Mouse (Mus musculus) spleen, adult 2 months (tissue): ENCODE results near the gene Defb45. TPM values are rescaled to one million over a fixed set of nuclear protein-coding genes. Genes with fewer than 3 reads are reported as not detected.
A peak's percentile ranks its signal among the peaks of the same experiment; 100 is the strongest.

Experiments
- DNase-seq, 2 experiments: peaks; one replicate each; pipeline versions ENCODE4 v3.0.0 to v3.0.0-alpha.2; 2012 to 2021; ENCODE audit warnings: low spot score in 2 of 2, low read depth in 1 of 2
- H3K27ac ChIP-seq: fragments of 200-500 bp; 2 replicates; pipeline ENCODE4 v1.5.1; 2012; ENCODE audit warnings: low read length, inconsistent platforms; ENCODE audit not compliant: insufficient read depth
- H3K27me3 ChIP-seq: fragments of 200-500 bp; 2 replicates; pipeline ENCODE4 v1.6.1; 2012; ENCODE audit warnings: mild to moderate bottlenecking, moderate library complexity, low read length, inconsistent platforms; ENCODE audit not compliant: control insufficient read depth, insufficient read depth
- H3K36me3 ChIP-seq: fragments of 200-500 bp; 2 replicates; pipeline ENCODE4 v1.6.1; 2012; ENCODE audit warnings: mild to moderate bottlenecking, low read length, inconsistent platforms; ENCODE audit not compliant: control insufficient read depth, insufficient read depth
- H3K4me1 ChIP-seq: fragments of 200-500 bp; 2 replicates; pipeline ENCODE4 v1.6.1; 2011; ENCODE audit warnings: inconsistent platforms; ENCODE audit not compliant: control insufficient read depth, insufficient read depth, insufficient read length
- H3K4me3 ChIP-seq: fragments of 200-500 bp; 2 replicates; pipeline ENCODE4 v1.5.1; 2011; ENCODE audit warnings: mild to moderate bottlenecking, inconsistent platforms; ENCODE audit not compliant: insufficient read depth, insufficient read length; ENCODE audit errors: extremely low read depth
- CTCF ChIP-seq: fragments of 200-500 bp; IDR thresholded peaks from 2 replicates; pipeline ENCODE4 v1.5.1; 2011; ENCODE audit warnings: mild to moderate bottlenecking, inconsistent platforms; ENCODE audit not compliant: insufficient read depth, insufficient read length, insufficient replicate concordance; ENCODE audit errors: extremely low read depth
- POLR2A ChIP-seq: fragments of 200-500 bp; IDR thresholded peaks from 2 replicates; pipeline ENCODE4 v1.6.1; 2011; ENCODE audit warnings: low read depth, low read length, inconsistent platforms
- WGBS: fragments of 180-500 bp; shearing (Covaris S2); methylation state at CpG from one replicate; pipeline ENCODE4 v1.1.7; 2018; 5-methylcytosine and 5-hydroxymethylcytosine counted together
- polyA plus RNA-seq: library from polyadenylated mRNA; depleted of rRNA; stranded (reverse); fragments of >200 nt; gene quantifications from 2 replicates; pipeline ENCODE4 v1.2.3, GENCODE M21; 2012; rRNA removed

The Defb45 gene
- polyA plus RNA-seq = not detected in 2 replicates

DNA sequence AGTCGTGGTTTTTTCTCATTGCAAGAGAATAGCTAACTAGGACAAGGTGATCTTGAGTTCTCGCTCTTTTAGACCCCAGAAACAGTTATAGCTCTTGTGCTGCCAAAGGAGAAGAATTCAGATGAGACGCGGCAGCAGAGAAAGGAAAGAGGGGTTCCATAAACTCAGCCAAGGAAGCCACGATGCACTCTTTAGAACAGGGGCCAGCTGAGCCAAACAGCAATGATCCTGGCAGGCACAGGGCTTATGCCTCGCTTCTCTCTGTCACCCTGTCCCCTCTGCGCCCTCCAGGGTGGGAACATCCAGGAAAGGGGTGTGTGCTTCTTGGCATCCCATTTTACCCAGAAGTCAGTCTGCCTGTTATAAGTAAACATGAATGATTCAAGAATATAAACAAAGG, at the start of gene Defb45:
Gene Defb45 (minus strand): TSS at position 101 of the 400 bp plus-strand sequence.
- WGBS = 64% methylated on average over 7 of the region's 7 CpGs
- no peaks in the 10 kb centered on the region for H3K27me3 ChIP-seq
- no peak within 1 kb of the TSS for H3K27ac ChIP-seq
- DNase-seq = no peak
- H3K36me3 ChIP-seq = no peaks in the 10 kb centered on the region
- no peaks in the 10 kb centered on the region for H3K4me1 ChIP-seq
- TF ChIP-seq POLR2A (no peak), CTCF (no peak)
- no peak within 1 kb of the TSS for H3K4me3 ChIP-seq

DNA sequence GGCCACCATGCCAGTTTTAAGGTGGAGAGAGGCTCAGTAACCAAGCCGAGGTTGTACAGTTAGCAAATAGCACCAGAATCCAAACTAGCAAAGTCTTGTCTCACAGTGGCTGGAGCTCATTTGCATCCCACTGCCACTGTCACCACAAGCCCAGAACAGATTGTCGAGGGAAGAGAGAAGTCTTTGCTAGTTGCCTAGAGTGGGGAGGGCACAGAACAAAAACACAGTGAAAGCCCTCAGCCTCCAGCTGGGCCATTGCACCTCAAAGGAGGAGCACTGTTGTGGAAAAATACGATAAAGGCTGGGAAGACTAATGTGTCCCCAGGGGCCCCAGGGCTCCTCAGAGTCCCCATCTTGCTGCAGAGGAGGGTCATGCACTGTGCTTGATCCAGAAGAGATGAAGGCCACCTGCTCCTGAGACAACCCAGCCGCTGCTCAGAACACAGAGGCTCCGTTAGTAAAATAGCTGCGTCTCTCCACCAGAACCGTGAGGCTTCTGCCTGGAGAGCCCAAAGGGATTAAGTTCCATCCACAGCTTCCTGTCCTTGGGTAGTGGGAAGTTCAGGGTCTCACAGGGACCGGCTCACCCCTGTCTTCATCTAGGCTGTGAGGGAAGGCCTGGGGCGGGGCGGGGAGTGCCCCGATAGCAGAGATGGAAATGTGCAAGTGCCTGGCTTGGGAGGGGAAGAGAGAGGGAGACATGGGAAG, 40.4 kb upstream of the Defb45 start:
- Histone ChIP-seq H3K4me1 (no peaks in the 10 kb centered on the region), H3K27me3 (no peaks in the 10 kb centered on the region), H3K27ac (peak overlapping the region; percentile 61), H3K4me3 (no peak overlapping the region), H3K36me3 (no peaks in the 10 kb centered on the region)
- no peak for DNase-seq
- no peak for TF ChIP-seq CTCF
- TF ChIP-seq POLR2A = no peak
- WGBS = 47% methylated on average over 11 of the region's 11 CpGs

GRCm38 (mm10) chr2:152638865-152639264, 39.7 kb upstream of the Defb45 start:
- Histone ChIP-seq H3K4me1 (no peaks in the 10 kb centered on the region), H3K27ac (peak overlapping the region; percentile 61; the same call in 1 of the 2 replicates), H3K4me3 (no peak overlapping the region), H3K36me3 (no peaks in the 10 kb centered on the region), H3K27me3 (no peaks in the 10 kb centered on the region)
- no peak for DNase-seq
- WGBS = 70% methylated on average over 6 of the region's 6 CpGs
- TF ChIP-seq CTCF (no peak), POLR2A (no peak)

- DNase-seq = no peak
- Histone ChIP-seq H3K27ac (0 out of 2 replicates have a peak overlapping the region, but pooled peaks have one; percentile 56), H3K27me3 (no peaks in the 10 kb centered on the region), H3K36me3 (no peaks in the 10 kb centered on the region), H3K4me3 (no peak overlapping the region), H3K4me1 (no peaks in the 10 kb centered on the region)
- no peak for TF ChIP-seq CTCF
- TF ChIP-seq POLR2A = no peak
- WGBS = 94% methylated on average over 4 of the region's 4 CpGs
These were observed 38.2 kb upstream of the Defb45 start for GRCm38 (mm10) chr2:152637381-152637780.

DNA sequence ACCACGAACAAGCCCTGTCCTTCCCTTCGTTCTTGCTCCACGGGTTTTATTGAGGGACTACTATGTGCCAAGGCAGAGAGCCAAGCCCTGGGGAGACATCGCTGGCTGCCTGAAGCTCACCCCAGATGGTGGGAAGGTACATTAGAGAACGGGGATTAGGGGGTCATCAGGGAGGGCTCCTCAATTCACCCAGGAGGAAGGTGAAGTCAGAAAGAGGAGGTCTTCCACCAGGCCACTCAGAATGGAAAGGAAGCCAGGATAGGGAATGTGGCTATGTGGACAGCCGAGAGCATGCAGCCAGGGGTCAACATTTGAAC, 37.8 kb upstream of the Defb45 start:
- WGBS = 84% methylated on average over 6 of the region's 6 CpGs
- TF ChIP-seq CTCF = no peak
- no peak for TF ChIP-seq POLR2A
- H3K27ac ChIP-seq = peak overlapping the region; percentile 56; the same call in 1 of the 2 replicates
- no peak overlapping the region for H3K4me3 ChIP-seq
- no peak for DNase-seq
- no peaks in the 10 kb centered on the region for H3K4me1 ChIP-seq
- H3K27me3 ChIP-seq = no peaks in the 10 kb centered on the region
- no peaks in the 10 kb centered on the region for H3K36me3 ChIP-seq

- peak overlapping the region; percentile 56 for H3K27ac ChIP-seq
- WGBS = 70% methylated on average over 23 of the region's 23 CpGs
- H3K27me3 ChIP-seq = no peaks in the 10 kb centered on the region
- H3K4me1 ChIP-seq = no peaks in the 10 kb centered on the region
- no peak for TF ChIP-seq POLR2A
- TF ChIP-seq CTCF = no peak
- H3K4me3 ChIP-seq = no peak overlapping the region
- no peak for DNase-seq
- no peaks in the 10 kb centered on the region for H3K36me3 ChIP-seq
These were observed 37.2 kb upstream of the Defb45 start for GRCm38 (mm10) chr2:152636246-152637005.

- no peak overlapping the region for H3K4me3 ChIP-seq
- no peaks in the 10 kb centered on the region for H3K4me1 ChIP-seq
- TF ChIP-seq POLR2A (no peak), CTCF (no peak)
- H3K27ac ChIP-seq = no peak overlapping the region
- 90% methylated on average over 29 of the region's 29 CpGs for WGBS
- no peaks in the 10 kb centered on the region for H3K27me3 ChIP-seq
- DNase-seq = no peak
- no peaks in the 10 kb centered on the region for H3K36me3 ChIP-seq
These were observed 35.1 kb upstream of the Defb45 start for GRCm38 (mm10) chr2:152634311-152634710.
